Mouse (Mus musculus): ENCODE data around the gene Erg.
A peak's percentile ranks its signal among the peaks of the same experiment; 100 is the strongest.

The Erg gene

GRCm38 (mm10) chr16:95388811-95389529, 197.4 kb downstream of the Erg start:
- DNase-seq (ENCODE audit: low read depth), result no peak

GRCm38 (mm10) chr16:95388292-95388691, 198.1 kb downstream of the Erg start:
- no peak for DNase-seq (ENCODE audit: low read depth)

- no peak for DNase-seq (ENCODE audit: low read depth)
These were observed 199.4 kb downstream of the Erg start for GRCm38 (mm10) chr16:95387008-95387407.

GRCm38 (mm10) chr16:95385299-95385973, 201.0 kb downstream of the Erg start:
- no peak for DNase-seq (ENCODE audit: low read depth)

- DNase-seq (ENCODE audit: low read depth), result no peak
These were observed 201.7 kb downstream of the Erg start for GRCm38 (mm10) chr16:95384590-95385148.

GRCm38 (mm10) chr16:95382251-95382650, 204.1 kb downstream of the Erg start:
- DNase-seq (ENCODE audit: low read depth), result no peak

GRCm38 (mm10) chr16:95376834-95377233, 209.6 kb downstream of the Erg start:
- DNase-seq (ENCODE audit: low read depth), result no peak

GRCm38 (mm10) chr16:95376364-95376763, 210.0 kb downstream of the Erg start:
- DNase-seq (ENCODE audit: low read depth), result no peak

GRCm38 (mm10) chr16:95374646-95375045, 211.7 kb downstream of the Erg start:
- DNase-seq (ENCODE audit: low read depth), result no peak

- DNase-seq (ENCODE audit: low read depth), result no peak
These were observed 213.4 kb downstream of the Erg start for GRCm38 (mm10) chr16:95372960-95373359.

- no peak for DNase-seq (ENCODE audit: low read depth)
These were observed 214.7 kb downstream of the Erg start for GRCm38 (mm10) chr16:95371713-95372112.

GRCm38 (mm10) chr16:95366989-95367765, 219.2 kb downstream of the Erg start:
- DNase-seq (ENCODE audit: low read depth), result no peak

GRCm38 (mm10) chr16:95365214-95365613, 221.2 kb downstream of the Erg start:
- no peak for DNase-seq (ENCODE audit: low read depth)

- DNase-seq (ENCODE audit: low read depth), result no peak
These were observed 222.5 kb downstream of the Erg start for GRCm38 (mm10) chr16:95363632-95364465.

GRCm38 (mm10) chr16:95361950-95362349, 224.4 kb downstream of the Erg start:
- no peak for DNase-seq (ENCODE audit: low read depth)

- peak; percentile 63 for DNase-seq (ENCODE audit: low read depth)
These were observed 225.4 kb downstream of the Erg start for GRCm38 (mm10) chr16:95360940-95361489.

- DNase-seq (ENCODE audit: low read depth), result peak; percentile 80
These were observed 226.1 kb downstream of the Erg start for GRCm38 (mm10) chr16:95360214-95360850.

- DNase-seq (ENCODE audit: low read depth), result no peak
These were observed 229.1 kb downstream of the Erg start for GRCm38 (mm10) chr16:95356962-95357955.

GRCm38 (mm10) chr16:95353838-95354237, 232.6 kb downstream of the Erg start:
- no peak for DNase-seq (ENCODE audit: low read depth)

- DNase-seq (ENCODE audit: low read depth), result no peak
These were observed 234.1 kb downstream of the Erg start for GRCm38 (mm10) chr16:95352266-95352665.

Data from induced T-regulatory cell, adult 2 months (primary cell).